Mouse (Mus musculus): ENCODE measurements around the gene Alas2. TPM values are rescaled to one million over a fixed set of nuclear protein-coding genes. Genes with fewer than 3 reads are reported as not detected.

Gene Alas2
- polyA plus RNA-seq, 1 experiment from 2014 or later: 36.9 TPM

Small RNAs within 50 kb of the gene (microRNA-seq; reads per million reads assigned to microRNA genes)
- gene Mir3620: not detected

Other genes with a start within 250 kb of the Alas2 start
- 42.0 and 43.8 TPM in 2 replicates for gene Tmem29, start 88.2 kb upstream of the Alas2 start, polyA plus RNA-seq (2016; fragmentation: Nextera tagmentation; extraction: Ambion mirVana)
- gene Pfkfb1, start 40.9 kb downstream of the Alas2 start, polyA plus RNA-seq (2016; fragmentation: Nextera tagmentation; extraction: Ambion mirVana): 6.6 and 7.3 TPM in 2 replicates
- gene Apex2, start 42.5 kb downstream of the Alas2 start, polyA plus RNA-seq (2016; fragmentation: Nextera tagmentation; extraction: Ambion mirVana): 26.6 and 30.9 TPM in 2 replicates
- 39.6 and 45.1 TPM in 2 replicates for gene Tro, start 110.2 kb downstream of the Alas2 start, polyA plus RNA-seq (2016; fragmentation: Nextera tagmentation; extraction: Ambion mirVana)